Mouse (Mus musculus): Measurements from ENCODE around the gene Mfge8. TPM values are rescaled to one million over a fixed set of nuclear protein-coding genes. Genes with fewer than 3 reads are reported as not detected.
A peak's percentile ranks its signal among the peaks of the same experiment; 100 is the strongest.

Mfge8 gene
- polyA plus RNA-seq, 1 experiment from 2014 or later = 351 TPM

DNA sequence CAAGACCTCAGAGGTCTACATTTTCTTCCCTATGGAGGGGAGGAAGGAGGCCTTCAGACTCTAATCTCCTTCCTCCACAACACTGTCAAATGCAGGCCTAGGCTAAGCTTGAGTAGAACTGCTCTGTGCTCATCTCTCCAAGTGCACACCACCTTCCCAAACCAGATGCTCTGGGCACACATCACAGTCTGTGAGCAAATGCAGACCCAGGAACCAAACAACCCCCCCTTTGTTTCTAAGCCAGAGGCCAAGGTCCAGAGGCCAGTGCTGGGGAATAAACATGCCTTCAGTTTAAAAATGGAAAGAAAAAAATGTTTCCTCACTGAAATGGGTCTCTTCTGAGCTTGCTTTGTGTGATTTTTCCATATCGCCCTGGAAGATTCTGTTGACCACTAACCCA, 22.9 kb upstream of the Mfge8 start:
- Histone ChIP-seq H3K27ac (ENCODE audit: low read depth, low read length) (no peak overlapping the region), H3K9ac (ENCODE audit: low read depth, low read length) (no peak overlapping the region), H3K27me3 (replicated peaks; ENCODE audit: control insufficient read depth, insufficient read depth, low read length) (no peaks in the 10 kb centered on the region), H3K9me3 (ENCODE audit: control insufficient read depth, low read length) (no peaks in the 10 kb centered on the region), H3K36me3 (ENCODE audit: control insufficient read depth, insufficient read depth, low read length) (no peaks in the 10 kb centered on the region), H3K4me2 (ENCODE audit: low read length) (no peak overlapping the region), H3K4me1 (ENCODE audit: control insufficient read depth, insufficient read depth, low read depth, low read length) (no peaks in the 10 kb centered on the region), H3K4me3 (ENCODE audit: low read length) (no peak overlapping the region)
- ATAC-seq = no peak
- 92% methylated on average over 1 of the region's 1 CpGs for WGBS

DNA sequence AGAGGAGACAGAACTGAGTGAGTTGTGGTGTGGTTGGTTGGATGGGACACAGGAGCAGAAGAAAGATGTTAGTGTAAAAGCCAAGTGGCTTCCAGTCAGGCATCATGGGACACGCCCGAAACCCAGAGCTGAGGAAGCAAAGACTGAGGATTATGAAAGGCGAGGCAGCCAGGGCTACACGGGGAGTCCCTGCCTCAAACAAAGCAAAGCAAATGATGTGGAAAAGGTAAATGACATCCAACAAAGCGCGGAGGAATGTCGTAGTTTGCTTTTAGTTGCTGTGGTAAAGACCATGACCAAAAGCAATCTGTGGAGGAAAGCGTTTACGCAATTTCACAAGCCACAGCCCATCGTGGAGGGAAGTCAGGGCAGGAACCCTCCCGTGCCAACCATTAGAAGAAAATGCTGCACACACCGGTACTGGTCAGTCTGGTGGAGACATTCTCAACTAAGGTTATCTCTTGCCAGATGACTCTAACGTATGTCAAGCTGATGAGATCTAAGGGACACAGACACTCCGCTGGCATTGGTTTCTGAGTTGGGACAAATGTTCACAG, 18.2 kb upstream of the Mfge8 start:
- Histone ChIP-seq H3K27ac (ENCODE audit: low read depth, low read length) (no peak overlapping the region), H3K36me3 (ENCODE audit: control insufficient read depth, insufficient read depth, low read length) (no peaks in the 10 kb centered on the region), H3K4me2 (ENCODE audit: low read length) (0 out of 2 replicates have a peak overlapping the region, but pooled peaks have one; percentile 10), H3K4me3 (ENCODE audit: low read length) (no peak overlapping the region), H3K4me1 (ENCODE audit: control insufficient read depth, insufficient read depth, low read depth, low read length) (no peaks in the 10 kb centered on the region), H3K9ac (ENCODE audit: low read depth, low read length) (no peak overlapping the region), H3K27me3 (replicated peaks; ENCODE audit: control insufficient read depth, insufficient read depth, low read length) (no peaks in the 10 kb centered on the region), H3K9me3 (ENCODE audit: control insufficient read depth, low read length) (peaks cover 2% of the 10 kb centered on the region; the same call in 1 of the 2 replicates)
- ATAC-seq = no peak
- WGBS = 36% methylated on average over 14 of the region's 14 CpGs

DNA sequence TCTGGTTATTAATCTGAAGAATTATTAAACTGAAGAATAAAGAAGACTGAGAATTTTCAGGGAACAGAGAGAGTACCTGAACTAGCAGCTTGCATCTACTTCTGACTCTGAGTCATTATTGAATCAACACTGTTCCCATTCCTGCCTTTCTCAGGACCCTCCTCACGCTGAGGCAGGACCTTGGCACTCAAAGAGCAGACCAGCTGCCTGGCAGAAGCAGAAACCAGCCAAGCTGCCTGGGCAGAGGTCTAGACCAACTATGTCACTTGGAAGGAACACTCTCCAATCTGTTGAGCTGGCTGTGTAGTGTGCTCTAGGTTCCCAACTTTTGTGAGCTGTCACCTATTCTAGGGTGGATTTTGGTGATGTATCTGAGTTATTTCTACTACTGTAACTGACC, 10.5 kb upstream of the Mfge8 start:
- H3K9ac ChIP-seq (ENCODE audit: low read depth, low read length) = no peak overlapping the region
- WGBS = 71% methylated on average over 1 of the region's 1 CpGs

DNA sequence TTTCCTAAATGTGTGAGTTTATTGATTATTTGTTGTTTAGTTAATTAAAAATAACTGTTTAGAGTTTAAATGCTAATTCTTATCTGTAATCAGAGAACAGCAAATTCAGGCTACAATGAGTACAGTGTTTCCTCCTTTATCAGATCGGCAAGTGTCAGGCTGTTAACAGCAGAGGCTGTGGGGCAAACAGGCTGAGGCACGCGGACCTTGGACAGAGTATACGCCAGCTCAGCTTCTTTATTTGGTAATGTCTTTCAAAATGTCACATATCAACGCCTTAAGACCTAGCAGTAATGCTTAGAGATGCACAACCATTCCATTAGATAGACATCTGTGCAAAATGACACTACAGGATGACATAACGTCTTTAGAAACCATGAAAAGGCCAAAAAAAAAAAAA, 662 bp upstream of the Mfge8 start:
- no peak for ATAC-seq
- Histone ChIP-seq H3K36me3 (ENCODE audit: control insufficient read depth, insufficient read depth, low read length) (no peaks in the 10 kb centered on the region), H3K9ac (ENCODE audit: low read depth, low read length) (no peak overlapping the region), H3K4me3 (ENCODE audit: low read length) (no peak overlapping the region), H3K4me2 (ENCODE audit: low read length) (no peak overlapping the region; the same call in 1 of the 2 replicates), H3K4me1 (ENCODE audit: control insufficient read depth, insufficient read depth, low read depth, low read length) (peaks cover 10% of the 10 kb centered on the region), H3K9me3 (ENCODE audit: control insufficient read depth, low read length) (no peaks in the 10 kb centered on the region), H3K27ac (ENCODE audit: low read depth, low read length) (no peak overlapping the region), H3K27me3 (replicated peaks; ENCODE audit: control insufficient read depth, insufficient read depth, low read length) (no peaks in the 10 kb centered on the region; the same call in 1 of the 2 replicates)
- WGBS = 77% methylated on average over 6 of the region's 6 CpGs

More for the DNA sequence above, 10.5 kb upstream of the Mfge8 start:
- Histone ChIP-seq H3K4me2 (ENCODE audit: low read length) (no peak overlapping the region), H3K36me3 (ENCODE audit: control insufficient read depth, insufficient read depth, low read length) (no peaks in the 10 kb centered on the region), H3K27ac (ENCODE audit: low read depth, low read length) (no peak overlapping the region), H3K9me3 (ENCODE audit: control insufficient read depth, low read length) (peaks cover 2% of the 10 kb centered on the region; the same call in 1 of the 2 replicates), H3K27me3 (replicated peaks; ENCODE audit: control insufficient read depth, insufficient read depth, low read length) (no peaks in the 10 kb centered on the region), H3K4me1 (ENCODE audit: control insufficient read depth, insufficient read depth, low read depth, low read length) (no peaks in the 10 kb centered on the region), H3K4me3 (ENCODE audit: low read length) (no peak overlapping the region)
- ATAC-seq = no peak

DNA sequence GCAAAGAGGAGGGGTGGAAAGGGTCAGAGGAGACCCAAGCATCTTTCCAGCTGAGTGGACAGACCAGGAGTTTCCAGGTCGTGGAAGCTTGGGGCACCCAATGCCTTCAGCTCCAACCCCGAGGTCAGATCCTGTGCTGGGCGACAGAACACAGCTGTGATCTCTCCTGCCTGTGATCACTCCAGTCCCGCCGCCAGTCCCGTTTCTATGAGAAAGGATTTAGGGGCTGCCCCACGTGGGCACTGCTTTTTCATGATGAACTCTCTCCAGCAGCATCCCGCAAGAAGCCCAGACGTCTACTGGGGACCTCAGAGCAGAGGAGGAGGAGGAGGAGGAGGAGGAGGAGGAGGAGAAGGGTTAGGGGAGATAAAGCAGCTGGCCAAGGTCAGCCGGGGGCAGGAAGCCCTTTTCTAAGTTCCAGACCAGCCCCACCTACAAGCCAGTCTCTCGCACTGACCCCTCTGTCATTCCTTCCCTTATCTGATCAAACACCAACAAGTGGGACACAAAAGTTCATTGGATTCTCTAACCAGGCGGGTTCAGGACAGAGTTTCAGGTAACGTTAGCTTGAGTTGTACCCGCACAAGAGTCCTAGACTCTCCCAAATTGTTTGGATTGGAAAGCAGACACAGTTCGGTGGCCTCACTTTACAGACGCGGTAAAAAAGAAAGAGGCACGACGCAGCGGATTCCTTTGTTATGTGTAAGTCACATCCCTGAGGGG, 768 bp downstream of the Mfge8 start:
- Histone ChIP-seq H3K9ac (ENCODE audit: low read depth, low read length) (peak overlapping the region; percentile 65), H3K4me3 (ENCODE audit: low read length) (peak overlapping the region; percentile 67), H3K27me3 (replicated peaks; ENCODE audit: control insufficient read depth, insufficient read depth, low read length) (no peaks in the 10 kb centered on the region; the same call in 1 of the 2 replicates), H3K4me2 (ENCODE audit: low read length) (peak overlapping the region; percentile 96), H3K36me3 (ENCODE audit: control insufficient read depth, insufficient read depth, low read length) (no peaks in the 10 kb centered on the region), H3K4me1 (ENCODE audit: control insufficient read depth, insufficient read depth, low read depth, low read length) (peaks cover 10% of the 10 kb centered on the region), H3K9me3 (ENCODE audit: control insufficient read depth, low read length) (no peaks in the 10 kb centered on the region), H3K27ac (ENCODE audit: low read depth, low read length) (no peak overlapping the region)
- 0% methylated on average over 19 of the region's 20 CpGs for WGBS
- ATAC-seq = no peak

DNA sequence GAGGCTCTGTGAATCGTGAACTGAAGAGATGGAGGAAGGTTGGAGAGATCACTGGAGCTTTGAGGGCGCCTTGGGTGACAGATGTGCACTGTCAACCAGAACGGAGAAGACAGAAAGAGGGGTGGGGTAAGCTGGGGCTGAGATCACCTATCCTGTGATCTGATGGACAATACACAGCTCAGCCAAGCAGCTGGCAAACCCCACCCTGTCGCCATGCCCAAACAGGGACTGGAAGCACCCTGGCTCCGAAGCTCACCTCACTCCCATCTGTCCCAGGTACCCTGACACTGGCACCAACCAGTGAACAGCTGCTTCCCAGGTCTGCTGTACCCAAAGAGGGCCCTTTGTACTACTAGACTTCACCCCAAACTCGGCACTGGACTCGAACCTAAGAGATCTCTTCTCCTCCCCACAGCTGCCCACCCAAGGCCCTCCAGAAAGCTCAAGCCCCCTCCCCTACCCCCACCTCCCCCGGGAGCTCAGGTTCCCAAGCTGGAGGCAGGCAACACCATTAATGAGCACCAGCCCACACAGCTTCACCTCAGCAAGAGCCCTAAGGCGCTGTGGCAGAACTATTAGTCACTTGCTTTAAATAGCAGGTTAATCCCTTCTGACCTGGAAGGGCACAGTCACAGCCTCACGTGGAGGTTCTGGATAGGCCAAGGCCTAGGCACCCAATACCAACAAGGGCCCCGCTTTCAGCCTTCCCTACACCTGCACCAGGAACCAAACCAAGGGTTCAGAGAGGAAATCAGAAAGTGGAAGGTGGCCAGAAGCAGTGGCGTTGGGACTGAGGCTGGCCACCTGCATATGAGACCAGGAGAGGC, 1.6 kb downstream of the Mfge8 start:
- WGBS = 63% methylated on average over 12 of the region's 12 CpGs
- H3K27ac ChIP-seq (ENCODE audit: low read depth, low read length) = no peak overlapping the region; the same call in 1 of the 2 replicates
- H3K4me1 ChIP-seq (ENCODE audit: control insufficient read depth, insufficient read depth, low read depth, low read length) = peaks cover 10% of the 10 kb centered on the region
- peak overlapping the region; percentile 67 for H3K4me3 ChIP-seq (ENCODE audit: low read length)
- ATAC-seq = no peak
- peak overlapping the region; percentile 22; the same call in 1 of the 2 replicates for H3K9ac ChIP-seq (ENCODE audit: low read depth, low read length)
- H3K36me3 ChIP-seq (ENCODE audit: control insufficient read depth, insufficient read depth, low read length) = no peaks in the 10 kb centered on the region
- no peaks in the 10 kb centered on the region; the same call in 1 of the 2 replicates for H3K27me3 ChIP-seq (replicated peaks; ENCODE audit: control insufficient read depth, insufficient read depth, low read length)
- H3K4me2 ChIP-seq (ENCODE audit: low read length) = peak overlapping the region; percentile 96
- no peaks in the 10 kb centered on the region for H3K9me3 ChIP-seq (ENCODE audit: control insufficient read depth, low read length)

DNA sequence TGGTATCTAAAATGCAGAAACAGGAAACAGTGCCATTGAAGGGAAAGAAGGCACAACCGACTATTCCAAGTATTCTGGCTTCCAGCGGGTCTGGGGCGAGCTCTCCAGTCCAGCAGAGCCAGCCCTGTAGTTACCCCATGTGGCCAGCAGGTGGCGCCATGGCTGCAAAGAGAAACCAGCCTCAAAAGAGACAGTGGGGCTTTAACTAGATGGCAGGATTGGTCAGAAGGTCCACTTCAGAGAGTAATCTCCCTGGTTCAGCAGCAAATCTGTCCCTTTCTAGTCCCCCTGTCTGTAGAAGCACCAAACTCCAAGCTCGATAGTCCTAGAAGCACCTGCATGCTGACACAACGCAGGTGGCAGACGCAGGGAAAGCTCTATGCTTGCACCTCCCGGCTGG, 8.0 kb downstream of the Mfge8 start:
- Histone ChIP-seq H3K4me2 (ENCODE audit: low read length) (no peak overlapping the region), H3K9me3 (ENCODE audit: control insufficient read depth, low read length) (no peaks in the 10 kb centered on the region), H3K27me3 (replicated peaks; ENCODE audit: control insufficient read depth, insufficient read depth, low read length) (no peaks in the 10 kb centered on the region), H3K27ac (ENCODE audit: low read depth, low read length) (no peak overlapping the region), H3K36me3 (ENCODE audit: control insufficient read depth, insufficient read depth, low read length) (no peaks in the 10 kb centered on the region), H3K4me3 (ENCODE audit: low read length) (no peak overlapping the region), H3K4me1 (ENCODE audit: control insufficient read depth, insufficient read depth, low read depth, low read length) (peaks cover 3% of the 10 kb centered on the region; the same call in 1 of the 2 replicates), H3K9ac (ENCODE audit: low read depth, low read length) (no peak overlapping the region)
- WGBS = 35% methylated on average over 8 of the region's 8 CpGs
- ATAC-seq = peak; percentile 71

DNA sequence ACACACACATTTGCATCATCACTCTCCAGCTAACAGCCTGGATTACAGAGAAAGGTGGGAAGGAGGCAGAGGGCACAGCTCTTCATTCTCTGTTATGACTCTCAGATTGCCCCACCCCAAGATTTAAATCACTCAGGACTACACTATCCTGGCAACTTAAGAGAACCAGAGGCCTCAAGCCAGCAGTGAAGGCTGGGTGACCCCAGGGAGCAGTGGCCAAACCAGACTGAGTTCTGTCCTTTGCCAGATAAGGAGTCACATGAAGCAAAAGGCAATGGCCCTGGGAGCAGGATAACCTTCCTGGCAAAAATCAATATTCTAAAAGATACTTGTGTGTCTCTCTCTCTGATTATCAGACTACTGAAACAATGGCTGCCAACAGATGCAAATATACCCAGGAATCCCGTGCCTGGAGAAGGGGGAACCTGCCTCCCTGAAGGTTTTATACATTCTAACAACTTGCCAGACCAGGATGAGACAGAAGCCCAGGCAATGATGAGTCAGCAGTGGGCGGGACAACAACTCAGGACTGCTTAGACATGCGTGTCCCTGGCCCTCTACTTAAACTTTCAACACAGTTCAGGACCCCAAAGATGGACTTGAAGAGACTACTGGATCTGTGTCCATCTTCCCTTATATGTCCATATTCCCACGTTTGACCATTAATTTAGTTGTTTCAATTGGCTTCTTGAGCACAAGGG, 8.8 kb downstream of the Mfge8 start:
- Histone ChIP-seq H3K27ac (ENCODE audit: low read depth, low read length) (no peak overlapping the region), H3K27me3 (replicated peaks; ENCODE audit: control insufficient read depth, insufficient read depth, low read length) (no peaks in the 10 kb centered on the region), H3K4me1 (ENCODE audit: control insufficient read depth, insufficient read depth, low read depth, low read length) (peaks cover 3% of the 10 kb centered on the region; the same call in 1 of the 2 replicates), H3K4me3 (ENCODE audit: low read length) (no peak overlapping the region), H3K9ac (ENCODE audit: low read depth, low read length) (no peak overlapping the region), H3K36me3 (ENCODE audit: control insufficient read depth, insufficient read depth, low read length) (no peaks in the 10 kb centered on the region), H3K4me2 (ENCODE audit: low read length) (no peak overlapping the region), H3K9me3 (ENCODE audit: control insufficient read depth, low read length) (no peaks in the 10 kb centered on the region)
- no peak for ATAC-seq
- 60% methylated on average over 4 of the region's 4 CpGs for WGBS

All from hindbrain, embryonic 16.5 days (tissue).